Mouse (Mus musculus) stomach, postnatal 0 days (tissue): ENCODE measurements at regions not wholly inside any gene's neighbourhood (a gene's known extent, or its start where the extent isn't known, plus 50 kb on each side); places are given as distances from the start of the nearest gene placed in this dataset.

Source experiments
- ATAC-seq: fragments of 200-750 bp; cut with Nextera tagmentation; 2 replicates; pipeline ENCODE4 v1.8.0; 2017; ENCODE audit not compliant: low FRiP score, low TSS enrichment
- DNase-seq: peaks from one replicate; pipeline ENCODE4 v3.0.0-alpha.2; 2016; ENCODE audit warnings: low spot score
- H3K27ac ChIP-seq: fragments of 300-500 bp; sonication (generic); replicated peaks from 2 replicates; pipeline ENCODE4 v1.5.1; 2014; ENCODE audit warnings: mild to moderate bottlenecking, control low read depth
- H3K27me3 ChIP-seq: fragments of 300-500 bp; sonication (generic); 2 replicates; pipeline ENCODE4 v1.6.1; 2014; ENCODE audit warnings: low read length; ENCODE audit not compliant: control insufficient read depth, insufficient read depth
- H3K36me3 ChIP-seq: fragments of 300-500 bp; sonication (generic); 2 replicates; pipeline ENCODE4 v1.6.1; 2014; ENCODE audit warnings: low read length, mixed read lengths; ENCODE audit not compliant: control insufficient read depth, insufficient read depth
- H3K4me1 ChIP-seq: fragments of 300-500 bp; sonication (generic); replicated peaks from 2 replicates; pipeline ENCODE4 v1.6.1; 2014; ENCODE audit warnings: antibody characterized with exemption; ENCODE audit not compliant: control insufficient read depth, insufficient read depth
- H3K4me2 ChIP-seq: fragments of 300-500 bp; sonication (generic); replicated peaks from 2 replicates; pipeline ENCODE4 v1.6.1; 2014; ENCODE audit warnings: low read depth, mild to moderate bottlenecking, control low read depth, moderate library complexity
- H3K4me3 ChIP-seq: fragments of 300-500 bp; sonication (generic); 2 replicates; pipeline ENCODE4 v1.5.1; 2014; ENCODE audit warnings: low read depth, low read length, control low read depth
- H3K9ac ChIP-seq: fragments of 300-500 bp; sonication (generic); 2 replicates; pipeline ENCODE4 v1.6.1; 2014; ENCODE audit warnings: mild to moderate bottlenecking, low read length, control low read depth, mixed read lengths
- H3K9me3 ChIP-seq: fragments of 300-500 bp; sonication (generic); 2 replicates; pipeline ENCODE4 v1.6.1; 2016; ENCODE audit warnings: low read length; ENCODE audit not compliant: control insufficient read depth
- CTCF ChIP-seq: IDR thresholded peaks from 2 replicates; pipeline ENCODE4 v1.5.1; 2016; ENCODE audit warnings: antibody characterized with exemption, low read depth, mild to moderate bottlenecking, moderate library complexity
- EP300 ChIP-seq: optimal IDR thresholded peaks from 2 replicates; pipeline ENCODE3; 2016; ENCODE audit warnings: antibody characterized with exemption
- WGBS: fragments of 180-500 bp; shearing (Covaris S2); extraction: QIAGEN DNeasy Blood & Tissue Kit; methylation state at CpG from one replicate; pipeline ENCODE4 v1.1.7; 2014; 5-methylcytosine and 5-hydroxymethylcytosine counted together

GRCm38 (mm10) chr8:90496658-90497163 lies 148.6 kb upstream of the Tox3 start:
- peak overlapping the region; percentile 35 for H3K4me2 ChIP-seq
- H3K9ac ChIP-seq, result no peak overlapping the region
- H3K4me3 ChIP-seq, result no peak overlapping the region; the same call in 1 of the 2 replicates
- H3K27ac ChIP-seq, result no peak overlapping the region
- H3K4me1 ChIP-seq, result no peaks in the 10 kb centered on the region
- H3K36me3 ChIP-seq, result no peaks in the 10 kb centered on the region
- 5% methylated on average over 13 of the region's 13 CpGs for WGBS
- ATAC-seq, result no peak
- H3K27me3 ChIP-seq, result no peaks in the 10 kb centered on the region
- TF ChIP-seq CTCF (no peak), EP300 (no peak)
- no peaks in the 10 kb centered on the region for H3K9me3 ChIP-seq
- peak; percentile 20 for DNase-seq

- H3K36me3 ChIP-seq, result no peaks in the 10 kb centered on the region
- TF ChIP-seq CTCF (no peak), EP300 (no peak)
- H3K4me2 ChIP-seq, result no peak overlapping the region
- H3K9me3 ChIP-seq, result no peaks in the 10 kb centered on the region
- 44% methylated on average over 5 of the region's 5 CpGs for WGBS
- no peak for DNase-seq
- no peak for ATAC-seq
- H3K4me1 ChIP-seq, result no peaks in the 10 kb centered on the region
- H3K27ac ChIP-seq, result no peak overlapping the region
- no peak overlapping the region for H3K4me3 ChIP-seq
- H3K9ac ChIP-seq, result no peak overlapping the region
- H3K27me3 ChIP-seq, result no peaks in the 10 kb centered on the region
These were observed 147.8 kb upstream of the Tox3 start for GRCm38 (mm10) chr8:90495943-90496371.

GRCm38 (mm10) chr8:90492521-90493225 lies 144.5 kb upstream of the Tox3 start:
- no peak overlapping the region for H3K9ac ChIP-seq
- DNase-seq (no peak), ATAC-seq (no peak)
- TF ChIP-seq EP300 (no peak), CTCF (no peak)
- 57% methylated on average over 14 of the region's 14 CpGs for WGBS
- H3K36me3 ChIP-seq, result no peaks in the 10 kb centered on the region
- H3K4me2 ChIP-seq, result no peak overlapping the region
- H3K27ac ChIP-seq, result no peak overlapping the region
- no peak overlapping the region for H3K4me3 ChIP-seq
- no peaks in the 10 kb centered on the region for H3K27me3 ChIP-seq
- no peaks in the 10 kb centered on the region for H3K4me1 ChIP-seq
- no peaks in the 10 kb centered on the region for H3K9me3 ChIP-seq

GRCm38 (mm10) chr8:90491691-90492090 lies 143.5 kb upstream of the Tox3 start:
- TF ChIP-seq CTCF (no peak), EP300 (no peak)
- no peaks in the 10 kb centered on the region for H3K4me1 ChIP-seq
- no peak overlapping the region for H3K4me2 ChIP-seq
- no peak for DNase-seq
- no peak overlapping the region for H3K4me3 ChIP-seq
- H3K27me3 ChIP-seq, result no peaks in the 10 kb centered on the region
- no peak for ATAC-seq
- WGBS, result 42% methylated on average over 7 of the region's 7 CpGs
- no peak overlapping the region for H3K27ac ChIP-seq
- no peaks in the 10 kb centered on the region for H3K36me3 ChIP-seq
- no peak overlapping the region for H3K9ac ChIP-seq
- H3K9me3 ChIP-seq, result no peaks in the 10 kb centered on the region

- ATAC-seq (no peak), DNase-seq (no peak)
- Histone ChIP-seq H3K4me2 (no peak overlapping the region), H3K27me3 (no peaks in the 10 kb centered on the region), H3K9ac (no peak overlapping the region), H3K4me3 (no peak overlapping the region), H3K27ac (no peak overlapping the region), H3K36me3 (no peaks in the 10 kb centered on the region), H3K9me3 (no peaks in the 10 kb centered on the region), H3K4me1 (no peaks in the 10 kb centered on the region)
- TF ChIP-seq CTCF, result no peak
- no peak for TF ChIP-seq EP300
- WGBS, result 72% methylated on average over 16 of the region's 17 CpGs
These were observed 142.7 kb upstream of the Tox3 start for GRCm38 (mm10) chr8:90490734-90491441.

GRCm38 (mm10) chr8:90486556-90486955 lies 138.4 kb upstream of the Tox3 start:
- no peak for ATAC-seq

More at GRCm38 (mm10) chr8:90486556-90486955, 138.4 kb upstream of the Tox3 start:
- no peak for TF ChIP-seq EP300
- no peak for TF ChIP-seq CTCF
- Histone ChIP-seq H3K9ac (no peak overlapping the region), H3K27ac (no peak overlapping the region), H3K9me3 (no peaks in the 10 kb centered on the region), H3K4me1 (no peaks in the 10 kb centered on the region), H3K27me3 (no peaks in the 10 kb centered on the region), H3K4me3 (no peak overlapping the region), H3K36me3 (no peaks in the 10 kb centered on the region), H3K4me2 (no peak overlapping the region)
- WGBS, result 72% methylated on average over 3 of the region's 3 CpGs
- DNase-seq, result no peak
